Mouse (Mus musculus) splenic B cell, adult 2 months (primary cell): ENCODE measurements around the gene BC051142.
"Not testable (repeated sequence)": the region's sequence is repeated elsewhere in the genome, so short reads cannot be mapped to it uniquely, and the experiment has no call there.

Experiments used
- DNase-seq: peaks from one replicate; pipeline ENCODE4 v3.0.0-alpha.2; 2011; ENCODE audit warnings: low read depth, low spot score
- H3K27me3 ChIP-seq: 2 replicates; pipeline ENCODE4 v1.6.1; 2012; ENCODE audit warnings: mild to moderate bottlenecking, low read length, moderate library complexity, mixed read lengths; ENCODE audit not compliant: control insufficient read depth, poor library complexity, insufficient read depth, severe bottlenecking
- H3K36me3 ChIP-seq: 2 replicates; pipeline ENCODE4 v1.6.1; 2012; ENCODE audit warnings: mild to moderate bottlenecking, low read length, moderate library complexity, mixed read lengths; ENCODE audit not compliant: control insufficient read depth, poor library complexity, insufficient read depth, severe bottlenecking

BC051142 gene

DNA sequence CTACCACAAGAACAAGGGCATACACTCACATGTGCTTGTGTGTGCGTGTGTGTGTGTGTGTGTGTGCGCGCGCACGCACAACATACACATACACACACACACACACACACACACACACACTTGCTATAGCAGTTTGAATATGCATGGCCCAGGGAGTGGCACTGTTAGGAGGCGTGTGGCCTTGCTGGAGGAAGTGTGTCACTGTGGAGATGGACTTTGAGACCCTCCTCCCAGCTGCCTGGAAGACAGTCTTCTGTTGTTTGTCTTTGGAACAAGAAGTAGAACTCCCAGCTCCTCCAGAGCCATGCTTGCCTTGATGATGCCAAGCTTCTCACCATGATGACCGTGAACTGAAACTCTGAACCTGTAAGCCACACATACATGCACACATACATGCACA, 43.4 kb downstream of the BC051142 start:
- DNase-seq, result no peak
- H3K36me3 ChIP-seq, result no peaks in the 10 kb centered on the region
- peaks cover 2% of the 10 kb centered on the region; the same call in 1 of the 2 replicates for H3K27me3 ChIP-seq

DNA sequence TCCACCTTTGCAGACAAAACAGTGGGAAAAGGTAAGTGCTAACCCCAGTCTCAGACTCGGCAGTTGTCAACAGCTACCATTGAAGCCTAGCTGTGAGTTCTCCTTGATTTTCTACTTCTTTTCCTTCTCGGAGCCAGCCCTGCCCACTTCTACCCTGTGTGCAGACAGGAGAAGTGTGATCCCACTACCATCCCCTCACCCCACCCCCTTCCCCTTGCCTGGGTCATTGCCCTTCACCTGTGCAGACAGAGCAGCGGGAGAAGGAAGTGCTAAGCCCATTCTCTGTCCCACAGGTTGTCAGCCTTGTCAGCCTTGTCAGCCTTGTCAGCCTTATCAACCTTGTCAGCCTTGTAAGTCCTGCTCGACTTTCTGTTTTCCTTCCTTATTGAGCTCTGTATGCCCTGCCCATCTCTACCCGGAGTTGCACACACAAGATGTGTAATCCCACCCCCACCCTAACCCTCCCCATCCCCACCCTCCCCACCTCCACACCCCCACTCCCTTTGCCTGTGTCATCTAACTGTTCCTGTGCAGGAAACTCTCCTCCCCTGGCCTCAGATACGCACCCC, 49.9 kb downstream of the BC051142 start:
- DNase-seq, result no peak
- Histone ChIP-seq H3K36me3 (no peaks in the 10 kb centered on the region), H3K27me3 (peaks cover 4% of the 10 kb centered on the region)

DNA sequence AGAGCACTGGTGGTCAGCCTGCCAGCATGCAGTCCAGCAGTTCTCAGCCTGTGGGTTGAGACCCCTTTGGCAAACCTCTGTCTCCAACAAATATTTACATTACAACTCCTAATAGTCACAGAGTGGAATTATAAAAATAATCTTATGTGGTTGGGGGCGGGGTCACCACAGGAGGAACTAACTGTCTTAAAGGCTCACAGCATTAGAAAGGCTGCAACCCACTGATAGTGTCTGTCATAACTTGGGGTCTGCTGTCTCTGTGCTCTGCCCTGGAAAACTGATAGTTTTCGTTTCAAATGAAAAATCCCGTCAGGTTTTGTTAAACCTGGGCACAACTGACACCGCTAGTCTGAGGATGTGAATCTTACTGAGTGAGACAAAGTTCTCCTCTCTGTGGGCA, 59.0 kb downstream of the BC051142 start:
- Histone ChIP-seq H3K27me3 (no peaks in the 10 kb centered on the region), H3K36me3 (no peaks in the 10 kb centered on the region)
- DNase-seq, result no peak

DNA sequence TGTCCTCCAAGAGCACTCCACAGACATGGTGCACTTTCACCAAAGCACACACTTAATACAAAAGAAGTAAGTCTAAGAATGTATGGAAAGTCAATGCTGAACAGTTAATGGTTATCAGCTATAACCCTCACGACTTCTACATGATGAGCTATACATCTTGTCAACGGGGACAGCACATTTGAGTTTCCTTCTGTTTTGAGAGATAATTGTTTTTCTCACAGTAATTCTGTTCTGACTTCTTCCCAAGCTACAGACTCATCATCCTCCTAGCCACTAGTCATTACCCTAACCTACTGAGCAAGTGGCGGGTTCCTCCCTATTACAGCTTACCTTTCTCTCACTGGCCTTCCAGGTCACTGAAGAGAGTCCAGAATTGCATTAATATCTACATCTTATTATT, 60.6 kb downstream of the BC051142 start:
- no peaks in the 10 kb centered on the region for H3K27me3 ChIP-seq
- no peak for DNase-seq

DNA sequence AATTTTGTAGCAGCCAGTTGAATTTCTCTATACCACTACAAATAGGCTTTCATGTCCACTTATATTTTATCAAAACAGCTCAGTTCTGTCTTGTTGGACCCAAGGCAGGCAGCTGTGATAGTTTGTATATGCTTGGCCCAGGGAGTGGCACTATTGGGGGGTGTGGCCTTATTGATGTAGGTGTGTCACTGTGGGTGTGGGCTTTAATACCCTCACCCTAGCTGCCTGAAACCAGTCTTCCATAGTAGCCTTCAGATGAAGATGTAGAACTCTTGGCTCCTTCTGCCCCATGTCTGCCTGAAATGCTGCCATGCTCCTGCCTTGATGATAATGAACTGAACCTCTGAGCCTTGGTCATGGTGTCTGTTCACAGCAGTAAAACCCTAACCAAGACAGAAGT, 67.3 kb downstream of the BC051142 start:
- not testable (repeated sequence) for H3K36me3 ChIP-seq, H3K27me3 ChIP-seq, DNase-seq

More for the DNA sequence above, 60.6 kb downstream of the BC051142 start:
- no peaks in the 10 kb centered on the region for H3K36me3 ChIP-seq

DNA sequence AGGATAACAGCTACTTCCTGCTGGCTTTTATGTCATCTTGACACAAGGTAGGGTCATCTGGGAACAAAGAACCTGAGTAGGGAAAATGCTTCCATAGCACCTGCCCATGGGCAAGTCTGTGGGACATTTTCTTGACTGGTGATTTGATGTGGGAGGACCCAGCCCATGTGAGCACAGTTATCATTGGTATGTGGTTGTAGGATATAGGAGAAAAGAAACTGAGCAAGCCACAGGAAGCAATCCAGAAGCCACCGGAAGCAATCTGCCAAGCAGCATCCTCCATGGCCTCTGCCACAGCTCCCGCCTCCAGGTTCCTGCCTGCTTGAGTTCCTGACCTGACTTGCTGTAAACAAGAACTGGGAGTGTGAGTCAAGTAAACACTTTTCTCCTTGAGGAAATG, 71.9 kb downstream of the BC051142 start:
- Histone ChIP-seq H3K27me3 (no peaks in the 10 kb centered on the region; the same call in 1 of the 2 replicates), H3K36me3 (no peaks in the 10 kb centered on the region)
- DNase-seq, result no peak

DNA sequence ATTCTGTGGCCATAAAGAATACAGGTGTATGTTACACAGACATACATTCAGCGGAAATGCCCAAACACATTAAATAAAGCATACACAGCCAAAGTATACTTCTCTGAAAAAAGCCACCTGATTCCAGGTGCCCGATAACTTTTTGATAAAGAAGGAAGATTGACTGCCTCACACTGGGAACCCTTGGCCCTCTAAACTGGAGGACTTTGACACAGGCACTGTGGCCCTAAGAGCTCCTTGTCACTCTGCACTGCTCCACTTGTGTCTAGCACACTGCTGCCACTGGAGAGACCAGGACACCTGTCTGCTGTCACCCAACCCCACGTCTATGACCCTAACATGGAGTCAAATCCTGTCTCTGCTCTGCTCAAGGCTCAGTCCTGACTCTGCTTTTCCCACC, 76.4 kb downstream of the BC051142 start:
- DNase-seq, result no peak
- no peaks in the 10 kb centered on the region for H3K27me3 ChIP-seq
- H3K36me3 ChIP-seq, result no peaks in the 10 kb centered on the region

DNA sequence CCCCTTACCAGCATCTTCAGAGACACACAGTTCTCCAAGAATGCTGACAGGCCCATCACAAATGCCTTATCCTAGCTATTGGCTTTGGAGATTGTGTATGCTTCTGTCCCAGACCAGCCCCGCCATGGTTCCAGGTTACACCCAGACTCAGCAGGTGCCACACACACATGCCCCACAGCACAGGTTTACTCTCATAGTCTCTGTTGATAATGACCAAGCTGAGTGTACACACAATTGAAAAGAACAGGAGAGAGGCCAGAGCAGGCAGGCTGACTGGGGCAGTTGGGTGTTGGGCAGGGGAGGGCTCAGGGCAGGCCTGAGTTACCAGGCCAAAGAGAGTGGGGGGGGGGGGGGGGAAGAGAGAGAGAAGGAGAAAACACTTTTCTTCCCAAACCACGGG, 77.8 kb downstream of the BC051142 start:
- Histone ChIP-seq H3K36me3 (no peaks in the 10 kb centered on the region), H3K27me3 (no peaks in the 10 kb centered on the region)
- no peak for DNase-seq

DNA sequence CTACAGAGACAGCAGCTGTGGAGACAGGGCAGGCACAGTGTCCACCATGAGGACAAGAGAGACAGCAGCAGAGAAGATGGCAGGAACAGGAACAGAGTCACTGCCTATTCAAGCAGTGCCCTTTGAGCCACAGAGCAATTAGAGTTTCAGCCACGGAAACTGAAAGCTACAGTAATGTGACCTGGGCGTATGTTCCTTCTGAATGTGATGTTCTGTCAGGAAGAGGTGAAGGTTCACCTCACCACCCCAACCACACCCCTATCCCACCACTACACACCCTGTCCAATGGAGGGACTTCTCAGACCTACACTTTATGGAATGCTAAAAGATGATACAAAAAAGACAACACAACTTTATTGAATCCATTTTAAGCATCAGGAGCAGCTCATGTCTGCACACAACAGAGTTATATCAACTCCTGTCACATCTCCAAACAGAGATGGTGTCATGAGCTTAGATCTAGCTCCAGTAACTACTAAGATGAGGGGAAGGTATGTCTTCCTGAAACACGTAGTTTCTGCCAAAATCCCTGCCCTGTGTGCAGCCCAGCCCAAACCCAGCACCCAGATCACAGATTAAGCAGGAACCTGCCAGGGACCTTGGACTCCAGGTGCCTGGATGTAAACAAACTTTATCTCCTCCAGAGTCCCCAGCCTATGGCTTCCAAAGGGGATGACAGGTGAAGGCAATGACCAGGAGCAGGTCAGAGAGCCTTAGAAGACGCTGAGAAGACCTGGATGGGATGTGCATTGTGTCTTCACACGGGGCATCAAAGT, 78.8 kb downstream of the BC051142 start, which contains the start of gene Btnl4:
Gene Btnl4 (minus strand): TSS at position 81 of the 776 bp plus-strand sequence.
- not testable (repeated sequence) for DNase-seq, H3K27me3 ChIP-seq, H3K36me3 ChIP-seq

DNA sequence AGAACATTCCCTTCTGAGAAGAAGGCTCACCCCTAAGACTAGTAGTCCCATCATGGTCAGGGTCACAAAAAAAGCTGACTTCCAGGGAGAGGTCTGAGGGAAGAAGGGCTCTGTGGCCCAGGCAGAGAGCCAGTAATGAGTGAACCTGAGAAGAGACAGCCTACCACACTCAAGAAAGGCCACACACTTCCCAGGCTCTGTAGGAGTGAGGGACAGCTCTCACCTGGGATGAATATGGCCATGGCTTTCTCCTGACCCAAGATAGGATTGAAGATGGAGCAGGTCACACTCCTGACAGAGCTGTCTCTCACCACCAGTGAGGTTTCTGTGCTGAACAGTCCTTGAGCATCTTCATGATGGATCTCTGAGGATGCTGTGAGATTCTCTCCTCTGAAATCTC, 94.2 kb downstream of the BC051142 start:
- DNase-seq, result no peak

DNA sequence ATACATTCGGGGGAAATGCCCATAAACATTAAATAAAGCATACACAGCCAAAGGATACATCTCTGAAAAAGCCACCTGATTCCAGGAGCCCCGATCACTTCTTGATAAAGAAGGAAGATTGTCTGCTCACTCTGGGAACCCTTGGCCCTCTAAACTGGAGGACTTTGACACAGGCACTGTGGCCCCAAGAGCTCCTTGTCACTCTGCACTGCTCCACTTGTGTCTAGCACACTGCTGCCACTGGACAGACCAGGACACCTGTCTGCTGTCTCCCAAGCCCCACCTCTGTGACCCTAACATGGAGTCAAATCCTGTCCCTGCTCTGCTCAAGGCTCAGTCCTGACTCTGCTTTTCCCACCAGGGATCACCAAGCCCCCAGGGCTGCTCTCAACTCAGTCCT, 96.5 kb downstream of the BC051142 start:
- H3K27me3 ChIP-seq, DNase-seq, H3K36me3 ChIP-seq: not testable (repeated sequence)

More for the DNA sequence above, 94.2 kb downstream of the BC051142 start:
- no peaks in the 10 kb centered on the region for H3K36me3 ChIP-seq
- no peaks in the 10 kb centered on the region for H3K27me3 ChIP-seq

DNA sequence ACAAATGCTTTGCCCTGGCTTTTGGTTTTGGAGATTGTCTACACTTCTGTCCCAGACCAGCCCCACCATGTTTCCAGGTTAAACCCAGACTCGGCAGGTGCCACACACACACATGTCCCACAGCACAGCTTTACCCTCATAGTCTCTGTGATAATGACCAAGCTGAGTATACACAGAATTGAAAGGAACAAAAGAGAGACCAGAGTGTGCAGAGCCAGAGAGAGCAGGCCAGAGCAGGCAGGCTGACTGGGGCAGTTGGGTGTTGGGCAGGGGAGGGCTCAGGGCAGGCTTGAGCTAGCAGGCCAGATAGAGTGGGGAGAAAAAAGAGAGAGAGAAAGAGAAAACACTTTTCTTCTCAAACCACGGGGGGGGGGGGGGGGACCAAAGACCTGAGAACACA, 97.9 kb downstream of the BC051142 start:
- Histone ChIP-seq H3K27me3 (no peaks in the 10 kb centered on the region), H3K36me3 (no peaks in the 10 kb centered on the region)
- DNase-seq, result no peak

DNA sequence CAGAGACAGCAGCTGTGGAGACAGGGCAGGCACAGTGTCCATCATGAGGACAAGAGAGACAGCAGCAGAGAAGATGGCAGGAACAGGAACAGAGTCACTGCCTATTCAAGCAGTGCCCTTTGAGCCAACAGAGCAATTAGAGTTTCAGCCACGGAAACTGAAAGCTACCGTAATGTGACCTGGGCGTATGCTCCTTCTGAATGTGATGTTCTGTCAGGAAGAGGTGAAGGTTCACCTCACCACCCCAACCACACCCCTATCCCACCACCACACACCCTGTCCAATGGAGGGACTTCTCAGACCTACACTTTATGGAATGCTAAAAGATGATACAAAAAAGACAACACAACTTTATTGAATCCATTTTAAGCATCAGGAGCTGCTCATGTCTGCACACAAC, 98.7 kb downstream of the BC051142 start:
- not testable (repeated sequence) for H3K27me3 ChIP-seq, H3K36me3 ChIP-seq, DNase-seq

DNA sequence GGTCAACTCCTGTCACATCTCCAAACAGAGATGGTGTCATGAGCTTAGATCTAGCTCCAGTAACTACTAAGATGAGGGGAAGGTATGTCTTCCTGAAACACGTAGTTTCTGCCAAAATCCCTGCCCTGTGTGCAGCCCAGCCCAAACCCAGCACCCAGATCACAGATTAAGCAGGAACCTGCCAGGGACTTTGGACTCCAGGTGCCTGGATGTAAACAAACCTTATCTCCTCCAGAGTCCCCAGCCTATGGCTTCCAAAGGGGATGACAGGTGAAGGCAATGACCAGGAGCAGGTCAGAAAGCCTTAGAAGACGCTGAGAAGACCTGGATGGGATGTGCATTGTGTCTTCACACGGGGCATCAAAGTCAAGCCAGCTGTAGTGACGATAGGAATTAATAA, 99.1 kb downstream of the BC051142 start:
- H3K36me3 ChIP-seq, H3K27me3 ChIP-seq, DNase-seq: not testable (repeated sequence)

DNA sequence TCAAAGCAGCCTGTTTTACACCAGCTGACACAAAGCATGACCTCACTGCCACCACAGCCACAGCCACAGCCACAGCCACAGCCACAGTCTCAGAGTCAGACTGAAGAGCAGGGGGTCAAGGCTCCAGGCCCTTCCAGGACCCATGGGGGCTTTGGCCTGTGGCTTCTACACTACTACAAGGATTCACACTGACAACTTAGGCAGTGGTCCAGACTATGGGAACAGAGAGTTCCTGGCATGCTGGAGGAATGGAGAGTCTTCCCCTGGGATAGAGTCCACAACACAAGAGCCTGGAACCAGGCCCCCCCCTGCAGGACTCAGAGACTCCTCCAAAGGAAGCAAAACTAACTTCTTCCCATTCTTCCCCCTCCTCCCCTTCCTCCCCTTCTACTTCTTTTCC, 109.0 kb downstream of the BC051142 start:
- no peak for DNase-seq
- Histone ChIP-seq H3K36me3 (no peaks in the 10 kb centered on the region), H3K27me3 (no peaks in the 10 kb centered on the region)
